9 mouse cellular contexts compared by ENCODE assay signal in the genomic region with DNA sequence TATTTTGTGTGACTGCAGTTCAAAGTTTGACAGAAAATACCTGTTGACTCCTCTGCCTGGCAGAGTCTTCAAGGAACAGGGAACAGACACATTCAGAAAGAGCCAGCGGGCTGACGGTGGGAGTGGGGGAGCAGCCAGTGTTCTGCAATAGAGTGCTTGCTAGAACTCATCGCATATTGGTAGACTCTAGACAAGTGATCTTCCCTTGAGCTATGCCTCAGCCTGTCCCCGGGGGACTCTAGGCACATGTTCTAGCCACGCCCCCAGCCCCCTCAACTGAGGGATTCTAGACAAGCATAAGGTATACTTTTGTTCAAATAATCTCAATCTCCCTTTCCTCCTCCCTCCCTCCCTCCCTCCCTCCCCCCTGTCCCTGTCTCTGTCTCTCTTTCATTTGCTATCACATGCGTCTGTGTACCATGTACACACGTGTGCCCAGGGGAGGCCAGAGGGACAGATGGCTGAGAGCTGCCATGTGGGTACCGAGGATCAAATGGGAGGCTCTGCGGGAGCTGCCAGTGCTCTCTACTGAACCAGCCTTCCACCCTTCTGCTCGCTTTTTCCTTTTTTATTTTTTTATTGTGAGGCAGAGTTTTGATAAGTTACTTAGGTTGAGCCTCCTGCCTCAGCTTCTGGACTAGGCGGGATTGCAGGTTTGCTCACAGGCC. TPM values are rescaled to one million over a fixed set of nuclear protein-coding genes. Genes with fewer than 3 reads are reported as not detected.
DNase-seq lines count a peak whose midpoint lies in the region.
"Had no signal": no experiment of that assay in that cellular context is flagged by ENCODE, and none has a peak within 500 bp of the region (broad histone marks: within the 10 kb centered on the region; RNA-seq: fewer than 3 reads in every experiment).

No protein-coding gene starts in this region.

- peak; percentile 60 for DNase-seq in layer of hippocampus, adult 11-12 months (ENCODE audit: low spot score)
- no peak for DNase-seq in layer of hippocampus, postnatal 25 days (ENCODE audit: extremely low spot score in 1 of 2, low spot score in 1 of 2)
- peak; percentile 76 for DNase-seq in cerebellum, adult 11-12 months
- peak; percentile 65 to 68 for DNase-seq in cerebellum, postnatal 14 days
- peak; percentile 81 for DNase-seq in layer of hippocampus, adult 9-11 months
- DNase-seq in kidney, adult 8-10 months = no peak
- no peak for DNase-seq in heart, adult 9 months (ENCODE audit: low spot score in 2 of 2)
- DNase-seq: adrenal gland, postnatal 10 days; gastrocnemius, postnatal 14 days had no signal

RNA-seq across cellular contexts. Expression of gene Orai2, which starts 6.6 kb away (rescaled TPM):
- total RNA-seq in layer of hippocampus, postnatal 25 days (2021) = 100 to 1,000 TPM; 136 to 151 TPM

RNA-seq across cellular contexts. Expression of gene Alkbh4, which starts 28.0 kb away (rescaled TPM):
- total RNA-seq in layer of hippocampus, postnatal 25 days (2021) = 10 to 100 TPM; 10.1 to 12.0 TPM

RNA-seq across cellular contexts. Expression of gene Lrwd1, which starts 28.1 kb away (rescaled TPM):
- total RNA-seq in layer of hippocampus, postnatal 25 days (2021) = 10 to 100 TPM; 11.9 to 15.9 TPM

RNA-seq across cellular contexts. Expression of gene Prkrip1, which starts 34.8 kb away (rescaled TPM):
- 10 to 100 TPM; 32.8 to 42.6 TPM for total RNA-seq in layer of hippocampus, postnatal 25 days (2021)

RNA-seq across cellular contexts. Expression of gene Polr2j, which starts 47.5 kb away (rescaled TPM):
- 10 to 100 TPM; 72.0 to 86.0 TPM for total RNA-seq in layer of hippocampus, postnatal 25 days (2021)

Comparison
In these comparisons a context has a peak if more than half of its experiments do, and no peak if none do; other contexts are left out.
1. DNase-seq: peak in layer of hippocampus, adult 11-12 months (single experiment), cerebellum, adult 11-12 months (single experiment), cerebellum, postnatal 14 days (2 of 2) and layer of hippocampus, adult 9-11 months (single experiment); none in layer of hippocampus, postnatal 25 days (0 of 2), kidney, adult 8-10 months (0 of 2) and heart, adult 9 months (0 of 2).